Mouse (Mus musculus): Measurements from ENCODE around the gene Sohlh2.
"Not testable (repeated sequence)": the region's sequence is repeated elsewhere in the genome, so short reads cannot be mapped to it uniquely, and the experiment has no call there.

Sohlh2 gene

DNA sequence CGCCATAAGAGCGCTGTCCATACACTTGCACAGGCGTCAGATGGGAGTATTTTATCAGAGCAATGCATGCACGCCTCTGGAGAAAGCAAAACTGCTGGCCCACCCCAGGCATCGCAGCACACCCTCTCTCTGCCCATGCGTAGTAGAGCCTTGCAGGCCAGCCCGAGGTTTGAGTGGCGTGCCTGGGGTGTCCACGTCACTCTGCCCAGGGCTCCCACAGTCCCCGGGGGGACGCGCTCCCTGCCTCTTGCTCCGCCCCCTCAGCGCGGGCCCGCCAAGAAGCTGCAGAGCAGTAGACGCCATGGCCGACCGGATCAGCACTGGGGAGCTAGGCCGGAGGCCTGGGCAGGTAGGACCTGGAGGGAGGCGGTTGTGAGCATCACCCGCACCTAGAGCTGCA is at the start of gene Sohlh2:
Sohlh2 (plus strand) TSS at position 263 of the 400 bp plus-strand sequence.
- in situ Hi-C loops (cut with MboI, MseI), result no loop called here

- in situ Hi-C loops (cut with MboI, MseI), result no loop called here
These were observed 44.8 kb upstream of the Sohlh2 start, which contains the start of gene Ccdc169 for GRCm38 (mm10) chr3:55137039-55137438. Ccdc169 (plus strand) TSS chr3:55137339.

GRCm38 (mm10) chr3:55139837-55140236 is 42.0 kb upstream of the Sohlh2 start:
- in situ Hi-C loops (cut with MboI, MseI), result no loop called here

DNA sequence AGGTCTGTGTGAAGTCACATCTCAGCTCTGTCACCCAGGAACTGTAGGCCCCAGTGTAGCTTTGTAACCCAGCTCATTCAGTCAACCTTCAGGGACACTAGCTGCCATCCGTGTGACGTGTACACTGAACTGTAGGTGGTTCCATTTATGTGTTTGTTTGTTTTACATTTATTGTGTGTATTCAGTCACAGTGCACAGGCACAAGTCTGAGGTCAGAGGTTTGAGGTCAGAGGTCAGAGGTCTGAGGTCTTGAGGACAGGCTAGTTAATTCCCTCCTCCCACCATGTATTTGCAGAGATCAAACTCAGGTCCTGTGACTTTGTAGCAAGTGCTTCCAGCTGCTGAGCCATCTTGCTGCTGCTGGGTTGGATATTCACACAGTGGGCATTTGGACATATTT is 40.4 kb upstream of the Sohlh2 start:
- in situ Hi-C loops (cut with MboI, MseI), result no loop called here

DNA sequence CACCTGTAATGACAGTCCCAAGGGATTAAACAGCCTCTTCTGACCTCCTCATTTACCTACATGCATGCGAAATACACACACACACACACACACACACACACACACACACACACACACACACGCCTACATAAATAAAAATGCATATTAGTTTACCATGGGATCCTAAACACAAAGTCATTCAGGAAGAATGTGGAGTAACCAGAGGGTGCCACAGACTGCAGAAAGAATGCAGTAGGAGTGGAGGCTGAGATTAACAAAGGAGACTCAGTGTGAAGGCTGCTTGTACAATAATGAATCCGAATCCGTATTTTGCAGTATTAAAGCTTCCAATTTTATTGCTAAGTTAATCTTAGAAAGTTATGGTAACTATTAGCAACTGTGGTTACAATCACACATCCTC is 36.9 kb upstream of the Sohlh2 start:
- in situ Hi-C loops (cut with MboI, MseI), result no loop called here

GRCm38 (mm10) chr3:55146441-55146840 is 35.4 kb upstream of the Sohlh2 start:
- in situ Hi-C loops (cut with MboI, MseI), result no loop called here

DNA sequence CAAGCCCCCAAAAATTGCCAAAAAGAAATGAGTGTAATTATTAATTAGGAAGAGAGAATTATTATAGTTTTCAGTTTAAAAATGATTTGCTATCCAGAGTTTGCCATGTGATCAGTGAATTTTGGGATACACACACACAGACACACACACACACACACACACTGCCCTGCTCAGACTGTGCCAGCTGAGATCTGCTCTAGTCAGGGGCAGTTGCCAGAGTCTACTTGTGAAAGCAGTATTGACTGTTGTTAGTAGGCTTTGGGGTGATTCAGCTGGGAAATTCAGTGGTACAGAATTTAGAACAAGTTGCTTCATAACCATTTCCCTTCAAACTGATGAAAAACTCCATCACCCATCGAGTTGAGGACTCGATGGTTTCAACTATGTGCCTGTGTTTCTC is 34.7 kb upstream of the Sohlh2 start:
- in situ Hi-C loops (cut with MboI, MseI), result no loop called here

DNA sequence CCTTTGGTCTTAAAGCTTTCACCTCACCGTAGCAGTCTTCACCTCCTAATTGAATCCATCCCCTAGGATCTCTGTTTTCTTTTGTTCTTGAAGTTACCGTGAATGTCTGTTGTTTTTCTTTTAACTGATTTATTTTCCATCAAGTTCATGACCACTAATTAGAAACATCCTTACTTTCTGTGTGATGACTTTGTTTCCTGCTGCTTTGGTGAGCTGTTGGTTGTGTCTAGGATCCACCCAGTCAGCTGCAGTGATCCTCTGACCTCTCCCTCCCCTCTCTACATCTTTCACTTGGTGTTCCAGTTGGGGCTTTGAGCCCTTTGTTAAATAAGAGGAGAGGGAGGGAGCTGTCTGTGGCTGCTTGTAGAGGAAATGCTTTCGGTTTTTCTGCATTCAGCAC is 33.7 kb upstream of the Sohlh2 start:
- in situ Hi-C loops (cut with MboI, MseI), result no loop called here

- in situ Hi-C loops (cut with MboI, MseI), result no loop called here
These were observed 30.0 kb upstream of the Sohlh2 start for GRCm38 (mm10) chr3:55151656-55152433.

- in situ Hi-C loops (cut with MboI, MseI), result no loop called here
These were observed 29.0 kb upstream of the Sohlh2 start for GRCm38 (mm10) chr3:55152673-55153334.

DNA sequence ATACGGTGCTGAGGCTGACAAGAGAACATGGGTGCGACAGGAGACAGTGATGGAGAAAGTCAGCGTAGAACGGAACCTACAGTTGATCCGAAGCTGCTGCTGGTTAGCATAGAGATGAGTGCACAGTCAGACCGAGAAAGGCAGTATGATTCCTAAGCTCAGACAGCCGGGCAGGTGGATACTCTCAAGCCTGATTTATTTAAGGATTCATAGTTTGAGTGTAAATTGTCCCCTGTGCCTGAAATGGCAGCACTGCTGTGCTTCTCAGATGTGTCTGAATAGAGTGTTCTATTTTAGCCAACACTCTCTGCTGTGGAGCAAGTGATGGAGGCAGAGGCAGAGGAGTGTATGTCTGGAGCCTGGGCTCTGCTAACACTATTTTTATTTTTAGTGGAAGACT is 27.7 kb upstream of the Sohlh2 start:
- in situ Hi-C loops (cut with MboI, MseI), result no loop called here

- in situ Hi-C loops (cut with MboI, MseI), result loop anchor here (5.0 kb wide), 3 partner anchors 80 to 205 kb away; no protein-coding TSS in a partner anchor
These were observed 24.4 kb upstream of the Sohlh2 start for GRCm38 (mm10) chr3:55157413-55157812.

DNA sequence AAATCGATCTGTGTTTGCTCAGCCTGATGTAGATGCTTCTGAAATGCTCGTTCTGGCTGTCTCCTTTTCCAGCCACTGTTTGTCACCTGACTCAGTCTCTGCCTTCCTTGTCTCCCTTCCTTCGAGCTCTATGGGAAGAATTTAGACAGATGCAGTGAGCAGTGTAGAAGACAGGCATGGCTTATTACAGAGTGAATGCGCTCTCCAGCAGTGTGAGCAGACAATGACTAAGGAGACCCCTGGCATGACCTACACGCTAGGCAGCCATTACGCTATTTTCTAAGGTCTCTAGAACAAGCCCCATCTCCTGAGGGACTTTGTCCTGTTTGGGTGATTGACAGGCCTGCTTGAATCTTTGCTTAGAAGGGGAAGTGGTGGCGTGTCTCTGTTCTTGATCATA is 20.7 kb upstream of the Sohlh2 start:
- in situ Hi-C loops (cut with MboI, MseI), result no loop called here

GRCm38 (mm10) chr3:55163510-55163909 is 18.3 kb upstream of the Sohlh2 start:
- in situ Hi-C loops (cut with MboI, MseI), result no loop called here

DNA sequence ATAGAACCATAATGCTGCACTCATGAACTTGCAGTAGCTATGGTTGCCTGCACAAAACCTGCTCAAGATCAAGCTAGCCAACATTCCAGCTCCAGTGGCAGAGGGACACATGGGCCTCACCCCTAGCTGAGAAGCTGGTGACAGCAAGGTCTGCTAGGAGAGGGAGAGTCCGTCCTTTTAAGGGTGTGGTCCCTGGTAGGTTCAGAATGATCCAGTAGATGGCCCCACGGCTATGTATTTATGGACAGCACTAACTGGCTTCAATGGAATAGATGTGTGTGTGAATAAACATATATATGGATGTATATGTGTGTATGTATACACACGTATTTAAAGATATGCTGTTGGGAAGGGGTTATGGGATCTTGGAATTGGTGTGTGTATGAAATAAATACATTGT is 9.3 kb upstream of the Sohlh2 start:
- in situ Hi-C loops (cut with MboI, MseI), result no loop called here

GRCm38 (mm10) chr3:55177271-55177670 is 4.6 kb upstream of the Sohlh2 start:
- in situ Hi-C loops (cut with MboI, MseI), result no loop called here

- in situ Hi-C loops (cut with MboI, MseI), result no loop called here
These were observed 9.8 kb downstream of the Sohlh2 start for GRCm38 (mm10) chr3:55191668-55192067.

DNA sequence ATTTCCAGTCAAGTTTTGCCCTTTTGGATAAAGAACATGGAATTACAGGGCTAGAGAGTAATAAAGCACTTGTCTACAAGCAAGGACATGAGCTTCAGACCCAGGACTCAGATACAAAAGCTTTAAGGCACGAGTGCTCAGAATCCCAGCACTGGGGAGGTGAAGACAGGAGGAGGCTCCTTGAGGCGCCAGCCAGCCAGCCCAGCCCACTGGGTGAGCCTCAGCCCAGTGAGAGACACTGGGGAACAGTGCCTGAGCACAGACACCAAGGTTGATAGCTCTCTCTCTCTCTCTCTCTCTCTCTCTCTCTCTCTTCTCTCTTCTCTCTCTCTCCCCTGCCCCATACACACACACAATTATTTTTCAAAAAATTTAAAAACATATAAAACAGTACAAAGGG is 11.5 kb downstream of the Sohlh2 start:
- in situ Hi-C loops (cut with MboI, MseI), result no loop called here

GRCm38 (mm10) chr3:55194792-55195191 is 13.0 kb downstream of the Sohlh2 start:
- in situ Hi-C loops (cut with MboI, MseI), result no loop called here

GRCm38 (mm10) chr3:55195581-55196327 is 13.9 kb downstream of the Sohlh2 start:
- in situ Hi-C loops (cut with MboI, MseI), result no loop called here

- in situ Hi-C loops (cut with MboI, MseI), result no loop called here
These were observed 14.5 kb downstream of the Sohlh2 start for GRCm38 (mm10) chr3:55196328-55196710.

DNA sequence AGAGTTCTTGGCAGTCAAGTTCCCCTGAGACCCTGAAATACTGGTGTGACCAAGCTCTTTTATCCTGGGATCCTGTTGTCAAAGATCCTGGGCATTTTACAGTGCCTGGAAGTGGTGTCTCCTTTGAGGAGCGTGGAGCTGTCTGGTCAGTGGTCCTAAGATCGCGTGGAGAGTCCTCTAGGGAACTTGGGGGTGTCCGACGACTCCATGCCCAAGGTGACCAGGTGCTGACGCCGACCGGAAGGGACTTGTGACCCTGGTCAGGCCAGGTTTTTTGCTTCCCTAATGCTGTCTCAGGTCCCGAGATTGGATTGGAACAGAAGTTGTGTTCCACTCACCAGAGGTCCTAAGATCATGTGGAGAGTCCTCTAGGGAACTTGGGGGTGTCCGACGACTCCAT is 21.8 kb downstream of the Sohlh2 start:
- in situ Hi-C loops (cut with MboI, MseI), result not testable (repeated sequence)
